Mouse (Mus musculus) liver, embryonic 14.5 days (tissue): ENCODE measurements around the gene Vasp. TPM values are rescaled to one million over a fixed set of nuclear protein-coding genes. Genes with fewer than 3 reads are reported as not detected.
A peak's percentile ranks its signal among the peaks of the same experiment; 100 is the strongest.

Experiments used
- ATAC-seq: fragments of 200-750 bp; cut with Nextera tagmentation; 2 replicates; pipeline ENCODE4 v1.8.0; 2017; ENCODE audit warnings: moderate number of reproducible peaks, mild to moderate bottlenecking, moderate library complexity; ENCODE audit not compliant: insufficient read depth
- DNase-seq, 3 experiments: peaks; one replicate each; pipeline ENCODE4 v3.0.0-alpha.2; 2012 to 2013; ENCODE audit warnings: low read depth in 3 of 3, low spot score in 3 of 3
- H3K27ac ChIP-seq: fragments of 300-500 bp; sonication (generic); 2 replicates; pipeline ENCODE4 v1.5.1; 2014; ENCODE audit warnings: moderate library complexity, mild to moderate bottlenecking, control low read depth, inconsistent platforms
- H3K27me3 ChIP-seq: fragments of 300-500 bp; sonication (generic); 2 replicates; pipeline ENCODE4 v1.6.1; 2014; ENCODE audit warnings: mild to moderate bottlenecking, low read length, moderate library complexity; ENCODE audit not compliant: control insufficient read depth, insufficient read depth
- H3K36me3 ChIP-seq: fragments of 300-500 bp; sonication (generic); replicated peaks from 2 replicates; pipeline ENCODE4 v1.6.1; 2014; ENCODE audit warnings: low read depth; ENCODE audit not compliant: control insufficient read depth, insufficient read depth
- H3K4me1 ChIP-seq, 2 experiments: fragments of 200-500 bp in 1 of 2; fragments of 300-500 bp in 1 of 2; sonication (generic) in 1 of 2; replicated peaks; 2 replicates each; pipeline ENCODE4 v1.6.1; 2012 to 2014; ENCODE audit warnings: antibody characterized with exemption in 1 of 2, inconsistent platforms in 1 of 2, low read length in 1 of 2; ENCODE audit not compliant: control insufficient read depth in 2 of 2, insufficient read depth in 2 of 2
- H3K4me2 ChIP-seq: fragments of 300-500 bp; sonication (generic); 2 replicates; pipeline ENCODE4 v1.6.1; 2014; ENCODE audit warnings: low read depth, mild to moderate bottlenecking, control low read depth, moderate library complexity
- H3K4me3 ChIP-seq, 2 experiments: fragments of 200-500 bp in 1 of 2; fragments of 300-500 bp in 1 of 2; sonication (generic) in 1 of 2; 2 replicates each; pipeline ENCODE4 v1.5.1; 2012 to 2014; ENCODE audit warnings: low read depth in 2 of 2, low read length in 2 of 2, mild to moderate bottlenecking in 2 of 2, control low read depth in 1 of 2, inconsistent platforms in 1 of 2, moderate library complexity in 1 of 2; ENCODE audit not compliant: insufficient read depth in 1 of 2
- H3K9ac ChIP-seq: fragments of 300-500 bp; sonication (generic); replicated peaks from 2 replicates; pipeline ENCODE4 v1.6.1; 2014; ENCODE audit warnings: mild to moderate bottlenecking, control low read depth, moderate library complexity
- H3K9me3 ChIP-seq: fragments of 300-500 bp; sonication (generic); 2 replicates; pipeline ENCODE4 v1.6.1; 2016; ENCODE audit warnings: low read length, mixed read lengths; ENCODE audit not compliant: control insufficient read depth
- CTCF ChIP-seq: IDR thresholded peaks from 2 replicates; pipeline ENCODE4 v1.5.1; 2016; ENCODE audit warnings: antibody characterized with exemption, low read depth, control low read depth
- EP300 ChIP-seq: IDR thresholded peaks from 2 replicates; pipeline ENCODE4 v1.6.1; 2016; ENCODE audit warnings: antibody characterized with exemption, low read depth
- WGBS: fragments of 180-500 bp; shearing (Covaris S2); extraction: QIAGEN DNeasy Blood & Tissue Kit; methylation state at CpG from one replicate; pipeline ENCODE4 v1.1.7; 2014; ENCODE audit not compliant: insufficient replicate concordance; 5-methylcytosine and 5-hydroxymethylcytosine counted together
- polyA plus RNA-seq, 2 experiments: library from polyadenylated mRNA; depleted of rRNA in 1 of 2; stranded (reverse) in 1 of 2; unstranded in 1 of 2; fragments of >200 nt; fragmentation: Nextera tagmentation in 1 of 2; extraction: Ambion mirVana in 1 of 2; gene quantifications; 2 replicates each; pipeline versions ENCODE4 v1.2.1 to v1.2.3; 2012 to 2014

The Vasp gene
- polyA plus RNA-seq, 2 experiments, result 25.5 to 39.9 TPM

GRCm38 (mm10) chr7:19224933-19225332 is 46.7 kb downstream of the Vasp start:
- peak in 1 of 3 experiments; percentile 76 for DNase-seq
- Histone ChIP-seq H3K27me3 (no peaks in the 10 kb centered on the region), H3K4me3 (no peak overlapping the region), H3K4me2 (peak overlapping the region; percentile 96), H3K27ac (peak overlapping the region; percentile 83), H3K9me3 (no peaks in the 10 kb centered on the region), H3K36me3 (no peaks in the 10 kb centered on the region), H3K4me1 (peaks cover 38 to 41% of the 10 kb centered on the region in 2 experiments), H3K9ac (peak overlapping the region; percentile 10; the same call in 1 of the 2 replicates)
- TF ChIP-seq EP300 (peak; percentile 37; the same call in 1 of the 2 replicates), CTCF (no peak)
- ATAC-seq, result peak; percentile 11
- WGBS, result 28% methylated on average over 4 of the region's 4 CpGs

GRCm38 (mm10) chr7:19222875-19223274 is 48.7 kb downstream of the Vasp start:
- TF ChIP-seq CTCF (no peak), EP300 (no peak)
- DNase-seq, result no peak
- Histone ChIP-seq H3K9ac (no peak overlapping the region), H3K27ac (no peak overlapping the region), H3K9me3 (no peaks in the 10 kb centered on the region), H3K4me2 (no peak overlapping the region), H3K36me3 (no peaks in the 10 kb centered on the region), H3K4me3 (no peak overlapping the region), H3K27me3 (no peaks in the 10 kb centered on the region), H3K4me1 (peaks cover 31 to 34% of the 10 kb centered on the region in 2 experiments)
- 84% methylated on average over 14 of the region's 14 CpGs for WGBS
- ATAC-seq, result no peak

DNA sequence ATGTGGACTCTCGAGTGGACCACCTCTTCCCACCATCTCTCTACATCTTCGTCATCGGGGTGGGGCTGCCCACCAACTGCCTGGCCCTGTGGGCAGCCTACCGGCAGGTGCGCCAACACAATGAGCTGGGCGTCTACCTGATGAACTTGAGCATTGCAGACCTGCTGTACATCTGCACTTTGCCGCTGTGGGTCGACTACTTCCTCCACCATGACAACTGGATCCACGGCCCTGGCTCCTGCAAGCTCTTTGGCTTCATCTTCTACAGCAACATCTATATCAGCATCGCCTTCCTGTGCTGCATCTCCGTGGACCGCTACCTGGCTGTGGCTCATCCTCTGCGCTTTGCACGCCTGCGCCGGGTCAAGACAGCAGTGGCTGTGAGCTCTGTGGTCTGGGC is 49.4 kb downstream of the Vasp start:
- no peak overlapping the region for H3K27ac ChIP-seq
- H3K36me3 ChIP-seq, result no peaks in the 10 kb centered on the region
- no peak for ATAC-seq
- DNase-seq, result no peak
- no peak for TF ChIP-seq EP300
- no peak for TF ChIP-seq CTCF
- no peak overlapping the region for H3K9ac ChIP-seq
- WGBS, result 84% methylated on average over 16 of the region's 16 CpGs
- peaks cover 31 to 34% of the 10 kb centered on the region in 2 experiments for H3K4me1 ChIP-seq
- no peak overlapping the region for H3K4me3 ChIP-seq
- no peaks in the 10 kb centered on the region for H3K9me3 ChIP-seq
- H3K4me2 ChIP-seq, result no peak overlapping the region
- no peaks in the 10 kb centered on the region for H3K27me3 ChIP-seq

DNA sequence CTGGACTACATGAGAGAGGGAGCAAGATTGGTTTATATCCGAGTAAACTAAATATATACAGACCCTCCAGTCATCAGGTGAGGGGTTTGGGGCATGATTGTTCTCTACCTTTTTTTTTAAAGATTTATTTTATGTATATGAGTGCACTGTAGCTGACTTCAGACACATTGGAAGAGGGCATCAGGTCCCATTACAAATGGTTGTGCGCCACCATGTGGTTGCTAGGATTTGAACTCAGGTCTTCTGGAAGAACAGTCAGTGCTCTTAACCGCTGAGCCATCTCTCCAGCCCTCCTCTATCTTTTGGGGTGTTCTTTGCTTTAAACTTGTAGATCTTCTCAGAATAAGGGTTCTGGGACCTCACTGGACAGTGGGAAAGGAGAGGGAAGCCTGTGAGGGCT is 51.6 kb downstream of the Vasp start:
- Histone ChIP-seq H3K4me1 (peaks cover 16 to 18% of the 10 kb centered on the region in 2 experiments), H3K9ac (no peak overlapping the region), H3K9me3 (no peaks in the 10 kb centered on the region), H3K27me3 (peaks cover 5% of the 10 kb centered on the region; the same call in 1 of the 2 replicates), H3K36me3 (no peaks in the 10 kb centered on the region), H3K4me3 (no peak overlapping the region), H3K27ac (no peak overlapping the region), H3K4me2 (no peak overlapping the region)
- peak; percentile 36 for TF ChIP-seq CTCF
- TF ChIP-seq EP300, result no peak
- 57% methylated on average over 3 of the region's 3 CpGs for WGBS
- DNase-seq, result no peak
- ATAC-seq, result no peak

DNA sequence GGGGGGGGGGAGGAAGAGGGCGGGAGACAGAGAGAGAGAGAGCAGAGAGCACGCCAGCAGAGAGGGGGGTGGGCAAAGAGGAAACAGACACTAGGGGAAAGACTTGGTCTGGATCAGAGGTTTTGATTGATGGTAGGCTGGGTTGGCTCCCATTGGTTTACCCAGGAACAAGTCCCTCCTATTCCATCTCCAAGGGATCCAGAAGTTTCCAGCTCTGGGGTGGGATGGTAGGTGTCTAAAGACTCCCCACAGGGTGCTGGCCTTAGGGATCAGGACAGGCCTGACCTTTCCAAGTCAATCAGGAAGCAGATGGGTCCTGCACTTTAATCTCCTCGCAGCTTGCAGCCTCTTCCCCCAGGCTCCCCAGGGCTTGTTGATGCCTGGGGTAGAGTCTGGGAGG is 53.7 kb downstream of the Vasp start:
- no peak for DNase-seq
- H3K4me2 ChIP-seq, result no peak overlapping the region
- H3K9ac ChIP-seq, result no peak overlapping the region
- no peak overlapping the region for H3K4me3 ChIP-seq
- H3K27me3 ChIP-seq, result peaks cover 20% of the 10 kb centered on the region
- H3K4me1 ChIP-seq, result no peaks in the 10 kb centered on the region; a peak in 1 of 4 replicates
- H3K36me3 ChIP-seq, result no peaks in the 10 kb centered on the region
- peak; percentile 28; the same call in 1 of the 2 replicates for ATAC-seq
- TF ChIP-seq EP300, result no peak
- no peak for TF ChIP-seq CTCF
- 5% methylated on average over 3 of the region's 3 CpGs for WGBS
- H3K9me3 ChIP-seq, result no peaks in the 10 kb centered on the region
- H3K27ac ChIP-seq, result no peak overlapping the region
